Mouse (Mus musculus): ENCODE results near the gene Pdpk1. TPM values are rescaled to one million over a fixed set of nuclear protein-coding genes. Genes with fewer than 3 reads are reported as not detected.
A peak's percentile ranks its signal among the peaks of the same experiment; 100 is the strongest.

Gene Pdpk1
- total and polyA plus RNA-seq, 2 experiments from 2014 or later, result 35.4 to 43.2 TPM

DNA sequence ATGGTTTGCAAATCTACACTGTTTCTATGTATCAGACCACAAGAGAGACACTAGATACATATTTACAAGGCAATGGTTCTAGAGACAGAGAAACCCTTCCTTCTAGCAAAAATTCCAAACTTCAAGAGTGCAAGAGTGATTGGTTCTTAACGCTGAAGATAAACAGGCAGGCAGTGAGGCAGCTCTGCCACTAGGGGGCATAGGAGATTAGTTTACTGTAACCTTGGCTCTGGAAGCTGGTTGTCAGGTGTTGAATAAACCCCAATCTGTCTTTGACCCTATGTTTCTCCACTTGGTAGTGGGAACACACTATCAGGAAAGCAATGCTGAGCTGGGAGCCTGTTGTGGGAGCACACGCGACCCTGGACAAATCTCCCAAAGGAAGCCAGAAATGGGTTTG is 22.7 kb upstream of the Pdpk1 start:
- DNase-seq (ENCODE audit: low spot score), result peak; percentile 62
- H3K4me2 ChIP-seq (ENCODE audit: low read depth, low read length), result no peak overlapping the region
- H3K27ac ChIP-seq (ENCODE audit: low read depth), result no peak overlapping the region
- H3K9ac ChIP-seq (replicated peaks; ENCODE audit: low read depth, low read length), result no peak overlapping the region
- no peaks in the 10 kb centered on the region for H3K36me3 ChIP-seq (replicated peaks; ENCODE audit: control insufficient read depth, insufficient read depth, low read length)
- peaks cover 6% of the 10 kb centered on the region; the same call in 1 of the 2 replicates for H3K4me1 ChIP-seq (ENCODE audit: control insufficient read depth, insufficient read depth)
- peak; percentile 94 for TF ChIP-seq CTCF (IDR thresholded peaks at IDR 0.05; ENCODE audit: low read depth)
- TF ChIP-seq EP300 (IDR thresholded peaks at IDR 0.05; ENCODE audit: low read depth), result no peak
- ATAC-seq (ENCODE audit: insufficient read depth, low read depth), result no peak
- H3K4me3 ChIP-seq (ENCODE audit: low read depth, low read length), result no peak overlapping the region
- 6% methylated on average over 3 of the region's 3 CpGs for WGBS
- H3K27me3 ChIP-seq (ENCODE audit: control insufficient read depth, insufficient read depth, low read length), result no peaks in the 10 kb centered on the region
- no peaks in the 10 kb centered on the region for H3K9me3 ChIP-seq (replicated peaks; ENCODE audit: control insufficient read depth, low read length)

DNA sequence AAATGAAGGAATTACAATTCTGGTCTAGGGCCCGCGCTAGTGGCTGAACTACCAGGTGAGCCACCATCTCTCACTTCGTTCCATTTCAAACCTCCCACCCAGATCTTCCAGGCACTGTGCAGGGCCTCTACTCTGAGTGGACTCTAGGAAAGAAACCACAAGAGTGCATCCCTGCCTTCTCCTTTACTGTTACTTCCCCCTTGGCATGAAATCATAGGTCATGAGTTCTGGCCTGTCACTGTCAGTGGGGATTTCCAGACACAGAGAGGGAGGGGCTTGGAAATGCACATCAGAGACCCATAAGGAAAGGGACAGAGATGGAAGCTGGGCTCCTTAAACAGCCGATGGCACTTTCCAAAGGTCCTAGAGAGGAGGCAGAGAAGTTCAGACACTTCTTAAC is 21.0 kb upstream of the Pdpk1 start:
- Histone ChIP-seq H3K9ac (replicated peaks; ENCODE audit: low read depth, low read length) (0 out of 2 replicates have a peak overlapping the region, but pooled peaks have one; percentile 12), H3K27ac (ENCODE audit: low read depth) (no peak overlapping the region), H3K4me2 (ENCODE audit: low read depth, low read length) (no peak overlapping the region), H3K4me3 (ENCODE audit: low read depth, low read length) (no peak overlapping the region), H3K4me1 (ENCODE audit: control insufficient read depth, insufficient read depth) (peaks cover 14% of the 10 kb centered on the region), H3K27me3 (ENCODE audit: control insufficient read depth, insufficient read depth, low read length) (no peaks in the 10 kb centered on the region), H3K9me3 (replicated peaks; ENCODE audit: control insufficient read depth, low read length) (no peaks in the 10 kb centered on the region), H3K36me3 (replicated peaks; ENCODE audit: control insufficient read depth, insufficient read depth, low read length) (peaks cover 5% of the 10 kb centered on the region)
- TF ChIP-seq CTCF (IDR thresholded peaks at IDR 0.05; ENCODE audit: low read depth) (no peak), EP300 (IDR thresholded peaks at IDR 0.05; ENCODE audit: low read depth) (no peak)
- ATAC-seq (ENCODE audit: insufficient read depth, low read depth), result no peak
- no peak for DNase-seq (ENCODE audit: low spot score)
- WGBS, result 78% methylated on average over 4 of the region's 4 CpGs

- Histone ChIP-seq H3K9ac (replicated peaks; ENCODE audit: low read depth, low read length) (no peak overlapping the region), H3K4me3 (ENCODE audit: low read depth, low read length) (no peak overlapping the region), H3K27me3 (ENCODE audit: control insufficient read depth, insufficient read depth, low read length) (no peaks in the 10 kb centered on the region), H3K27ac (ENCODE audit: low read depth) (no peak overlapping the region), H3K4me1 (ENCODE audit: control insufficient read depth, insufficient read depth) (peaks cover 14% of the 10 kb centered on the region), H3K9me3 (replicated peaks; ENCODE audit: control insufficient read depth, low read length) (no peaks in the 10 kb centered on the region), H3K4me2 (ENCODE audit: low read depth, low read length) (no peak overlapping the region), H3K36me3 (replicated peaks; ENCODE audit: control insufficient read depth, insufficient read depth, low read length) (peaks cover 8% of the 10 kb centered on the region)
- TF ChIP-seq EP300 (IDR thresholded peaks at IDR 0.05; ENCODE audit: low read depth), result no peak
- 61% methylated on average over 5 of the region's 5 CpGs for WGBS
- no peak for ATAC-seq (ENCODE audit: insufficient read depth, low read depth)
- DNase-seq (ENCODE audit: low spot score), result no peak
These were observed 20.0 kb upstream of the Pdpk1 start for GRCm38 (mm10) chr17:24170729-24171128.

GRCm38 (mm10) chr17:24170125-24170524 is 19.4 kb upstream of the Pdpk1 start:
- no peak for TF ChIP-seq EP300 (IDR thresholded peaks at IDR 0.05; ENCODE audit: low read depth)
- no peak for TF ChIP-seq CTCF (IDR thresholded peaks at IDR 0.05; ENCODE audit: low read depth)
- H3K27me3 ChIP-seq (ENCODE audit: control insufficient read depth, insufficient read depth, low read length), result no peaks in the 10 kb centered on the region
- peaks cover 18% of the 10 kb centered on the region for H3K4me1 ChIP-seq (ENCODE audit: control insufficient read depth, insufficient read depth)
- H3K4me2 ChIP-seq (ENCODE audit: low read depth, low read length), result peak overlapping the region; percentile 86
- H3K4me3 ChIP-seq (ENCODE audit: low read depth, low read length), result peak overlapping the region; percentile 75
- DNase-seq (ENCODE audit: low spot score) (no peak), ATAC-seq (ENCODE audit: insufficient read depth, low read depth) (no peak)
- peaks cover 14% of the 10 kb centered on the region for H3K36me3 ChIP-seq (replicated peaks; ENCODE audit: control insufficient read depth, insufficient read depth, low read length)
- H3K27ac ChIP-seq (ENCODE audit: low read depth), result no peak overlapping the region; the same call in 1 of the 2 replicates
- 59% methylated on average over 3 of the region's 3 CpGs for WGBS
- H3K9me3 ChIP-seq (replicated peaks; ENCODE audit: control insufficient read depth, low read length), result no peaks in the 10 kb centered on the region
- H3K9ac ChIP-seq (replicated peaks; ENCODE audit: low read depth, low read length), result peak overlapping the region; percentile 86; the same call in 1 of the 2 replicates

DNA sequence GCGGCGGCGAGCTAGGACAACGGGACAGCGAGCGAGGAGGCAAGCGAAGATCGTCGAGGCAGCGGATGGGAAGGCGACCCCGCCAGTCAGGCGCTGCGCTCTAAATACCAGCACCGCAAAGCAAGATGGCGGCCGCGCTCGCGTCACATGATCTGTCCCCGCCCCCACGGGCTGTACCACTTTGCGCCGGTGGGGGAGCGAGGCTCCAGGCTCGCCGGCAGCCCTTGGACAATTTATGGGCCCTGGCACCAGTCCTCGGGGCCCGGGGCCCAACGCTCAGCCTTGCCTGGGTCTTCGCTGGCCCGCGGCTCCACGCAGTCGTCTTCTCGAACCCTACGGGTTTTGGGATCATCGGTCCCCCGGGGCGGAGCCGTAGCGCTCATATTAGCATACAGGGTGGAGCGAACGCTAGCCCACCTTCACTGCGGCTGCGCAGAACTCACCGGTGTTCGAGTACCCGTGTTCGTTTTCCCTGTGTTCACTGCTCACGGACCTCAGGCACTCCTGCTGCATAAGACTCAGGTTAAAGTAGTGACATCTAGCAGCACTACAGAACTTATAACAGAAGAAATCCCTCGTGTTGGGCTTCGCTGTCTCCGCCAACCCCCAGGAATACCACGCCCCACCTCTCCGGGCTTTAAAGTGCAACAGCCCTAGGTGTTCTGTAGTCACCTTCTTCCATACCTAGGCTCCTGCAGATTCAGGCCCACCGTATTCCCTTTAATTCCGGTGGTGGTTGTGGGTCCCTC is 18.8 kb upstream of the Pdpk1 start, which contains the start of gene Atp6v0c:
TSS of gene Atp6v0c (minus strand) at position 386 of the 749 bp plus-strand sequence.
- DNase-seq (ENCODE audit: low spot score) (peak; percentile 94), ATAC-seq (ENCODE audit: insufficient read depth, low read depth) (peak; percentile 89)
- peak within 1 kb of the TSS; percentile 75 for H3K4me3 ChIP-seq (ENCODE audit: low read depth, low read length)
- TF ChIP-seq EP300 (IDR thresholded peaks at IDR 0.05; ENCODE audit: low read depth) (peak; percentile 76), CTCF (IDR thresholded peaks at IDR 0.05; ENCODE audit: low read depth) (no peak)
- H3K4me2 ChIP-seq (ENCODE audit: low read depth, low read length), result peak within 1 kb of the TSS; percentile 86
- H3K9me3 ChIP-seq (replicated peaks; ENCODE audit: control insufficient read depth, low read length), result no peaks in the 10 kb centered on the region
- H3K27me3 ChIP-seq (ENCODE audit: control insufficient read depth, insufficient read depth, low read length), result no peaks in the 10 kb centered on the region
- WGBS, result under 1% methylated on average over 56 of the region's 58 CpGs
- peaks cover 15% of the 10 kb centered on the region for H3K36me3 ChIP-seq (replicated peaks; ENCODE audit: control insufficient read depth, insufficient read depth, low read length)
- peaks cover 18% of the 10 kb centered on the region for H3K4me1 ChIP-seq (ENCODE audit: control insufficient read depth, insufficient read depth)
- H3K9ac ChIP-seq (replicated peaks; ENCODE audit: low read depth, low read length), result peak within 1 kb of the TSS; percentile 86
- peak within 1 kb of the TSS; percentile 96 for H3K27ac ChIP-seq (ENCODE audit: low read depth)
